Mouse (Mus musculus) intestine, embryonic 14.5 days (tissue): ENCODE measurements around the gene Mok. TPM values are rescaled to one million over a fixed set of nuclear protein-coding genes. Genes with fewer than 3 reads are reported as not detected.

Experiments used
- ATAC-seq: fragments of 200-750 bp; cut with Nextera tagmentation; replicated peaks from 2 replicates; pipeline ENCODE4 v1.8.0; 2017; ENCODE audit warnings: low read depth, moderate number of reproducible peaks, moderate TSS enrichment, moderate library complexity; ENCODE audit not compliant: low FRiP score, low TSS enrichment
- DNase-seq: peaks from one replicate; pipeline ENCODE4 v3.0.0-alpha.2; 2018; ENCODE audit warnings: low spot score
- H3K27ac ChIP-seq: fragments of 300-500 bp; sonication (generic); 2 replicates; pipeline ENCODE4 v1.5.1; 2014; ENCODE audit warnings: low read depth, mild to moderate bottlenecking, control low read depth
- H3K27me3 ChIP-seq: fragments of 300-500 bp; sonication (generic); replicated peaks from 2 replicates; pipeline ENCODE4 v1.6.1; 2014; ENCODE audit warnings: low read length, control low read depth; ENCODE audit not compliant: control insufficient read depth, insufficient read depth
- H3K36me3 ChIP-seq: fragments of 300-500 bp; sonication (generic); 2 replicates; pipeline ENCODE4 v1.6.1; 2014; ENCODE audit warnings: low read length, control low read depth; ENCODE audit not compliant: control insufficient read depth, insufficient read depth
- H3K4me1 ChIP-seq: fragments of 300-500 bp; sonication (generic); replicated peaks from 2 replicates; pipeline ENCODE4 v1.6.1; 2014; ENCODE audit warnings: low read length, control low read depth, mixed read lengths; ENCODE audit not compliant: control insufficient read depth, insufficient read depth
- H3K4me2 ChIP-seq: fragments of 300-500 bp; sonication (generic); 2 replicates; pipeline ENCODE4 v1.6.1; 2014; ENCODE audit warnings: low read length
- H3K4me3 ChIP-seq: fragments of 300-500 bp; sonication (generic); 2 replicates; pipeline ENCODE4 v1.5.1; 2014; ENCODE audit warnings: low read depth, low read length, control low read depth, mixed read lengths
- H3K9ac ChIP-seq: fragments of 300-500 bp; sonication (generic); 2 replicates; pipeline ENCODE4 v1.6.1; 2014; ENCODE audit warnings: mild to moderate bottlenecking, low read length
- H3K9me3 ChIP-seq: fragments of 300-500 bp; sonication (generic); 2 replicates; pipeline ENCODE4 v1.6.1; 2016; ENCODE audit warnings: low read length, control low read depth; ENCODE audit not compliant: control insufficient read depth
- WGBS: fragments of 180-500 bp; shearing (Covaris S2); extraction: QIAGEN DNeasy Blood & Tissue Kit; methylation state at CpG from one replicate; pipeline ENCODE4 v1.1.7; 2014; 5-methylcytosine and 5-hydroxymethylcytosine counted together
- polyA plus RNA-seq: library from polyadenylated mRNA; unstranded; fragments of >200 nt; fragmentation: Nextera tagmentation; extraction: Ambion mirVana; gene quantifications from 2 replicates; pipeline ENCODE4 v1.2.1, GENCODE M21; 2014

Gene Mok
- polyA plus RNA-seq, 1 experiment from 2014 or later, result 3.5 TPM

GRCm38 (mm10) chr12:110822366-110822765, 18.4 kb downstream of the Mok start:
- Histone ChIP-seq H3K27ac (no peak overlapping the region), H3K4me2 (no peak overlapping the region), H3K4me3 (no peak overlapping the region), H3K4me1 (no peaks in the 10 kb centered on the region), H3K9ac (no peak overlapping the region), H3K36me3 (no peaks in the 10 kb centered on the region), H3K9me3 (no peaks in the 10 kb centered on the region), H3K27me3 (no peaks in the 10 kb centered on the region)
- DNase-seq (no peak), ATAC-seq (no peak)
- WGBS, result 85% methylated on average over 7 of the region's 7 CpGs

DNA sequence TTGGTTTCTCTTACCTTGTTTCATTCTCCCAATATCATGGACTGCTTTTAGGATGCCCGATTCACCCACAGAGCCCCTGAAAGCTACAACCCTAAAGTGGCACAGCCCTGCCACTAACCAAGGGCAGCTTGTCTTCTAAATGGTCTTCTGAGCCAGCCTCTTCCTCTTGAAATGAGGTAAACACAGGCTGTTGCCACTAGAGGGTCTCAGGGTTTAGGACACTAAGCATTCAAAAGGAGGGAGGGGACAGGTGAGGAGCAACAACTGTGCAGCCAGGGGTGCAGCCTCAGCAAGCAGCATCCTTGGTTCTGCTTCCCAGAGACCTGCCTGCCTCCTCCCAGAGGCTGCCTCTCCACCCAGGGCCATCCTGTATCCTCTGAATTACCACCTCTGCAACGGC, 19.0 kb downstream of the Mok start:
- no peaks in the 10 kb centered on the region for H3K4me1 ChIP-seq
- no peak overlapping the region for H3K4me2 ChIP-seq
- no peak overlapping the region for H3K4me3 ChIP-seq
- DNase-seq (no peak), ATAC-seq (no peak)
- H3K27ac ChIP-seq, result no peak overlapping the region
- H3K9me3 ChIP-seq, result no peaks in the 10 kb centered on the region
- H3K27me3 ChIP-seq, result no peaks in the 10 kb centered on the region
- no peak overlapping the region for H3K9ac ChIP-seq
- no peaks in the 10 kb centered on the region for H3K36me3 ChIP-seq
- WGBS, result 78% methylated on average over 2 of the region's 2 CpGs

GRCm38 (mm10) chr12:110819367-110819766, 21.4 kb downstream of the Mok start:
- H3K4me2 ChIP-seq, result no peak overlapping the region
- H3K9me3 ChIP-seq, result no peaks in the 10 kb centered on the region
- no peaks in the 10 kb centered on the region for H3K36me3 ChIP-seq
- DNase-seq, result no peak
- no peaks in the 10 kb centered on the region for H3K4me1 ChIP-seq
- no peak overlapping the region for H3K4me3 ChIP-seq
- ATAC-seq, result no peak
- H3K9ac ChIP-seq, result no peak overlapping the region
- no peaks in the 10 kb centered on the region for H3K27me3 ChIP-seq
- 55% methylated on average over 8 of the region's 8 CpGs for WGBS
- no peak overlapping the region for H3K27ac ChIP-seq

GRCm38 (mm10) chr12:110816833-110817232, 23.9 kb downstream of the Mok start:
- WGBS, result 88% methylated on average over 2 of the region's 2 CpGs
- Histone ChIP-seq H3K27ac (no peak overlapping the region), H3K36me3 (no peaks in the 10 kb centered on the region), H3K4me1 (no peaks in the 10 kb centered on the region), H3K27me3 (no peaks in the 10 kb centered on the region), H3K4me3 (no peak overlapping the region), H3K4me2 (no peak overlapping the region), H3K9ac (no peak overlapping the region), H3K9me3 (no peaks in the 10 kb centered on the region)
- DNase-seq, result no peak
- ATAC-seq, result no peak

- Histone ChIP-seq H3K4me3 (no peak overlapping the region), H3K9me3 (no peaks in the 10 kb centered on the region), H3K27ac (no peak overlapping the region), H3K27me3 (no peaks in the 10 kb centered on the region), H3K4me1 (no peaks in the 10 kb centered on the region), H3K9ac (no peak overlapping the region), H3K36me3 (no peaks in the 10 kb centered on the region), H3K4me2 (no peak overlapping the region)
- DNase-seq, result no peak
- ATAC-seq, result 0 out of 2 replicates have a peak, but pooled peaks have one; percentile 63
- 60% methylated on average over 17 of the region's 17 CpGs for WGBS
Measured at GRCm38 (mm10) chr12:110814924-110815323, 25.8 kb downstream of the Mok start.

GRCm38 (mm10) chr12:110813624-110814023, 27.1 kb downstream of the Mok start:
- no peaks in the 10 kb centered on the region for H3K36me3 ChIP-seq
- 92% methylated on average over 6 of the region's 6 CpGs for WGBS
- ATAC-seq, result no peak

GRCm38 (mm10) chr12:110813132-110813531, 27.6 kb downstream of the Mok start:
- H3K27me3 ChIP-seq, result no peaks in the 10 kb centered on the region
- H3K4me2 ChIP-seq, result no peak overlapping the region
- H3K9me3 ChIP-seq, result no peaks in the 10 kb centered on the region
- DNase-seq, result no peak
- no peaks in the 10 kb centered on the region for H3K36me3 ChIP-seq
- no peaks in the 10 kb centered on the region for H3K4me1 ChIP-seq
- no peak for ATAC-seq
- no peak overlapping the region for H3K9ac ChIP-seq
- 88% methylated on average over 9 of the region's 9 CpGs for WGBS
- no peak overlapping the region for H3K27ac ChIP-seq
- H3K4me3 ChIP-seq, result no peak overlapping the region

More at GRCm38 (mm10) chr12:110813624-110814023, 27.1 kb downstream of the Mok start:
- H3K4me3 ChIP-seq, result no peak overlapping the region
- H3K27ac ChIP-seq, result no peak overlapping the region
- H3K9me3 ChIP-seq, result no peaks in the 10 kb centered on the region
- H3K4me1 ChIP-seq, result no peaks in the 10 kb centered on the region
- DNase-seq, result no peak
- no peak overlapping the region for H3K9ac ChIP-seq
- H3K27me3 ChIP-seq, result no peaks in the 10 kb centered on the region
- no peak overlapping the region for H3K4me2 ChIP-seq

DNA sequence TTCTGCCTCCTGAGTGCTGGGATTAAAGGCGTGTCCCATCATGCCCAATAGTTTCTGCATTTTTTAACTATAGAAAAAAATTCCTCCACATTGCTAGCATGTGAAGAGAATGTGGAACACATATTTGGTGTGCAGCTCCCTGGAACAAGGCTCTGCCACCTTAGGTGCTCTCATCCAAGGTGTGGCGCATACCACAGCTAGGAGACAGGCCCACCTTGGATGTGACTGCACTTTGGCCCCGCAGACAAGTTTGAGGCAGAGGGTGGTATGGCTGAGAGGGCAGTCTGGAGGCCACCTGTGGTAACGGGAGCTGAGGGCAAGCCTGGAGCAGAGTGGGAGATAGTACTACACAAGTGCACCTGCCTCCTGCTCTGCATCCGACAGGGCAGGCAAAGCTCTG, 31.9 kb downstream of the Mok start:
- no peaks in the 10 kb centered on the region for H3K4me1 ChIP-seq
- 90% methylated on average over 5 of the region's 5 CpGs for WGBS

GRCm38 (mm10) chr12:110808430-110808829, 32.3 kb downstream of the Mok start:
- Histone ChIP-seq H3K36me3 (peaks cover 7% of the 10 kb centered on the region; the same call in 1 of the 2 replicates), H3K4me2 (no peak overlapping the region), H3K27me3 (no peaks in the 10 kb centered on the region), H3K4me1 (no peaks in the 10 kb centered on the region), H3K9me3 (no peaks in the 10 kb centered on the region), H3K4me3 (no peak overlapping the region), H3K27ac (no peak overlapping the region), H3K9ac (no peak overlapping the region)
- DNase-seq (no peak), ATAC-seq (no peak)
- 82% methylated on average over 10 of the region's 10 CpGs for WGBS

More for the DNA sequence above, 31.9 kb downstream of the Mok start:
- ATAC-seq, result 0 out of 2 replicates have a peak, but pooled peaks have one; percentile 4
- no peaks in the 10 kb centered on the region for H3K9me3 ChIP-seq
- H3K4me2 ChIP-seq, result no peak overlapping the region
- no peaks in the 10 kb centered on the region for H3K27me3 ChIP-seq
- H3K9ac ChIP-seq, result no peak overlapping the region
- no peak overlapping the region for H3K27ac ChIP-seq
- no peak overlapping the region for H3K4me3 ChIP-seq
- DNase-seq, result no peak
- H3K36me3 ChIP-seq, result peaks cover 7% of the 10 kb centered on the region; the same call in 1 of the 2 replicates
